In the genomic region with DNA sequence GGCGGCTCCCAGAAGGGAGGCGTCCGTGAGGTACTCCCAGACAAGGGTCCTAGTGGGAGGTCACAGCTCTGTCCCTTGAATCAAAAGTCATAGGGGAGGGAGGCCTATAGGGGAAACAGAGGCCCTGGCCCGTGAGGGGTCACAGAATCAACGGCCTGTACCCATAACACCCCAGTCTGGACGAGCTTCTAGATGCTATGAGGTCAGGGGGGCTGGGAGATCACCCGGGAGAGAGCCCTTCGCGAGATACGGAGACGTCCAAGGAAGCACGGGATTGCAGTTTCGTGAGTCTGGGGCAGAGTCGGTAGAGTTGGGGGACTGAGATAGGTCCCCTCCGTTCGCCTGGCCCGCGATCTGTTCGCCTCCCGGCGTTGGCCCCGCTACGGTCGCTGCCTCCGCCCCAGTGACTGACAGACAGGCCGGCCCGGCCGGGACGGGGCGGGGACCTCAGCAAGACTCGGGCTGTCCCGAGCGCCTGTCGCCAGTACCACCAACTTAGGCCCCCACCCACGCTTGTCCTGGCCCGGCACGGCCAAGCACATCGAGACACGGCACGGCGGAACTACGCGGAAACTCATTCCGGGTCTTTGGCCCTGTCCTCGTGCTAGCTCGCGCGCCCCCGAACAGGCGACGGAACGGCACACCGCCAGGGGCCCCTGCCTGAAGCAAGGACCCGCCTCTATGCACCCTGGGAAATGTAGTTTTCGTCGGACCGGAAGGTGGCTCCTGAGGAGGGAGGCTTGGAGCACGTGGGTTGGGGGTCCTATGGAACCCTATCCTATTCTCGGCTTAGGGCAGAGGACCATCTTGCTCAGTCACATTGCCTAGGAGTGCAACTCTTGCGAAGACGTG, we compare ENCODE assay signal across 8 mouse cellular contexts. TPM values are rescaled to one million over a fixed set of nuclear protein-coding genes. Genes with fewer than 3 reads are reported as not detected.
DNase-seq lines count a peak whose midpoint lies in the region; ATAC-seq and TF ChIP-seq lines count a peak whose summit lies in the region.

A gene (minus strand): TSS at position 409 of the 852 bp plus-strand sequence.

- peaks cover 20% of the 10 kb centered on the region for H3K36me3 ChIP-seq in C2C12 (ENCODE audit: control insufficient read depth, insufficient read depth)
- H3K36me3 ChIP-seq in erythroblast, embryonic 14.5 days (ENCODE audit: control insufficient read depth) = peaks cover 34% of the 10 kb centered on the region
- peaks cover 25% of the 10 kb centered on the region for H3K36me3 ChIP-seq in heart, embryonic 12.5 days
- peaks cover 8% of the 10 kb centered on the region; the same call in 1 of the 2 replicates for H3K36me3 ChIP-seq in kidney, postnatal 0 days (ENCODE audit: insufficient read depth, low read length)
- H3K36me3 ChIP-seq in liver, embryonic 11.5 days (ENCODE audit: control insufficient read depth, insufficient read depth, low read length) = peaks cover 13% of the 10 kb centered on the region; the same call in 1 of the 2 replicates
- peaks cover 18% of the 10 kb centered on the region; the same call in 1 of the 2 replicates for H3K36me3 ChIP-seq in stomach, embryonic 14.5 days (ENCODE audit: control insufficient read depth, insufficient read depth, low read length)

- H3ac ChIP-seq in C2C12 (ENCODE audit: control insufficient read depth, insufficient read length, low read depth) = peak within 1 kb of the TSS; percentile 73

- H3K27ac ChIP-seq in heart, embryonic 12.5 days (ENCODE audit: poor library complexity, severe bottlenecking) = peak within 1 kb of the TSS; percentile 72
- peak within 1 kb of the TSS; percentile 88 for H3K27ac ChIP-seq in kidney, postnatal 0 days
- H3K27ac ChIP-seq in liver, embryonic 11.5 days (ENCODE audit: low read depth, low read length) = peak within 1 kb of the TSS; percentile 64
- peak within 1 kb of the TSS; percentile 83 for H3K27ac ChIP-seq in stomach, embryonic 14.5 days (ENCODE audit: low read length)

- WGBS in heart, embryonic 12.5 days = under 1% methylated on average over 61 of the region's 61 CpGs
- under 1% methylated on average over 54 of the region's 61 CpGs for WGBS in kidney, postnatal 0 days
- WGBS in liver, embryonic 11.5 days = under 1% methylated on average over 61 of the region's 61 CpGs
- WGBS in stomach, embryonic 14.5 days = under 1% methylated on average over 61 of the region's 61 CpGs

- peak within 1 kb of the TSS; percentile 77 for H3K9ac ChIP-seq in heart, embryonic 12.5 days
- H3K9ac ChIP-seq in kidney, postnatal 0 days (ENCODE audit: low read depth, low read length) = peak within 1 kb of the TSS; percentile 88
- peak within 1 kb of the TSS; percentile 81 for H3K9ac ChIP-seq in liver, embryonic 11.5 days (ENCODE audit: low read depth, low read length)
- H3K9ac ChIP-seq in stomach, embryonic 14.5 days (replicated peaks; ENCODE audit: low read depth, low read length) = peak within 1 kb of the TSS; percentile 72

- no peaks in the 10 kb centered on the region for H3K9me3 ChIP-seq in erythroblast, embryonic 14.5 days (ENCODE audit: control insufficient read depth, low read length)
- H3K9me3 ChIP-seq in heart, embryonic 12.5 days (replicated peaks) = no peaks in the 10 kb centered on the region
- no peaks in the 10 kb centered on the region for H3K9me3 ChIP-seq in kidney, postnatal 0 days (replicated peaks; ENCODE audit: low read length)
- H3K9me3 ChIP-seq in liver, embryonic 11.5 days (ENCODE audit: control insufficient read depth, low read length) = no peaks in the 10 kb centered on the region
- H3K9me3 ChIP-seq in stomach, embryonic 14.5 days (ENCODE audit: control insufficient read depth, low read depth, low read length) = no peaks in the 10 kb centered on the region

- H3K27me3 ChIP-seq in C2C12 (ENCODE audit: control insufficient read depth, insufficient read depth, insufficient read length) = no peaks in the 10 kb centered on the region
- H3K27me3 ChIP-seq in erythroblast, embryonic 14.5 days (ENCODE audit: control insufficient read depth) = no peaks in the 10 kb centered on the region
- no peaks in the 10 kb centered on the region for H3K27me3 ChIP-seq in heart, embryonic 12.5 days (replicated peaks)
- no peaks in the 10 kb centered on the region for H3K27me3 ChIP-seq in kidney, postnatal 0 days (ENCODE audit: insufficient read depth, low read length)
- no peaks in the 10 kb centered on the region for H3K27me3 ChIP-seq in liver, embryonic 11.5 days (replicated peaks; ENCODE audit: control insufficient read depth, insufficient read depth, low read length)
- H3K27me3 ChIP-seq in stomach, embryonic 14.5 days (ENCODE audit: control insufficient read depth, insufficient read depth, low read length) = no peaks in the 10 kb centered on the region

- no peak for TF ChIP-seq CTCF in C2C12 (IDR thresholded peaks at IDR 0.05; ENCODE audit: control insufficient read depth, insufficient read depth, insufficient read length)
- TF ChIP-seq CTCF in brain, embryonic 14.5 days (IDR thresholded peaks at IDR 0.05; ENCODE audit: borderline replicate concordance, extremely low read depth, insufficient read depth, insufficient read length) = no peak
- peak; percentile 40 for TF ChIP-seq CTCF in kidney, postnatal 0 days (IDR thresholded peaks at IDR 0.05; ENCODE audit: low read depth)

- H3K4me2 ChIP-seq in heart, embryonic 12.5 days = peak within 1 kb of the TSS; percentile 98
- H3K4me2 ChIP-seq in kidney, postnatal 0 days (ENCODE audit: low read length) = peak within 1 kb of the TSS; percentile 100
- H3K4me2 ChIP-seq in liver, embryonic 11.5 days = peak within 1 kb of the TSS; percentile 99
- H3K4me2 ChIP-seq in stomach, embryonic 14.5 days (replicated peaks; ENCODE audit: low read depth, low read length) = peak within 1 kb of the TSS; percentile 96

- peak within 1 kb of the TSS; percentile 83 for H3K4me3 ChIP-seq in C2C12 (ENCODE audit: insufficient read depth, poor library complexity, severe bottlenecking)
- H3K4me3 ChIP-seq in erythroblast, embryonic 14.5 days (replicated peaks) = peak within 1 kb of the TSS; percentile 75
- H3K4me3 ChIP-seq in heart, embryonic 12.5 days = peak within 1 kb of the TSS; percentile 73
- H3K4me3 ChIP-seq in kidney, postnatal 0 days (replicated peaks; ENCODE audit: low read depth, low read length) = peak within 1 kb of the TSS; percentile 78
- peak within 1 kb of the TSS; percentile 86 for H3K4me3 ChIP-seq in liver, embryonic 11.5 days (ENCODE audit: low read depth, low read length)
- peak within 1 kb of the TSS; percentile 76 for H3K4me3 ChIP-seq in stomach, embryonic 14.5 days (ENCODE audit: low read depth, low read length)

- peak; percentile 93 for ATAC-seq in heart, embryonic 12.5 days (ENCODE audit: insufficient number of reproducible peaks, low FRiP score)
- ATAC-seq in kidney, postnatal 0 days (replicated peaks; ENCODE audit: low FRiP score, low read depth) = peak; percentile 93
- ATAC-seq in liver, embryonic 11.5 days (replicated peaks; ENCODE audit: low FRiP score) = peak; percentile 90
- ATAC-seq in stomach, embryonic 14.5 days (ENCODE audit: insufficient number of reproducible peaks, insufficient read depth, low FRiP score, low read depth) = peak; percentile 90

- H3K79me3 ChIP-seq in C2C12 (ENCODE audit: low read depth) = peaks cover 39% of the 10 kb centered on the region

- peak; percentile 67 for TF ChIP-seq POLR2A in brain, embryonic 14.5 days (IDR thresholded peaks at IDR 0.05; ENCODE audit: borderline replicate concordance, extremely low read depth, insufficient read depth, insufficient read length, poor library complexity, severe bottlenecking)

- peak; percentile 98 for DNase-seq in brain, embryonic 14.5 days (ENCODE audit: low read depth)
- DNase-seq in kidney, postnatal 0 days (ENCODE audit: low spot score) = peak; percentile 95
- peak; percentile 99 for DNase-seq in liver, embryonic 11.5 days (ENCODE audit: low spot score)
- DNase-seq in naive thymus-derived CD4-positive, alpha-beta T cell, adult 2 months (ENCODE audit: low read depth) = peak; percentile 95

- peaks cover 66% of the 10 kb centered on the region for H3K4me1 ChIP-seq in erythroblast, embryonic 14.5 days (ENCODE audit: control insufficient read depth)
- peaks cover 48% of the 10 kb centered on the region for H3K4me1 ChIP-seq in heart, embryonic 12.5 days (replicated peaks)
- H3K4me1 ChIP-seq in kidney, postnatal 0 days (replicated peaks; ENCODE audit: insufficient read depth, low read length) = peaks cover 16% of the 10 kb centered on the region
- H3K4me1 ChIP-seq in liver, embryonic 11.5 days (replicated peaks; ENCODE audit: control insufficient read depth, insufficient read depth, low read length) = peaks cover 32% of the 10 kb centered on the region
- peaks cover 15% of the 10 kb centered on the region for H3K4me1 ChIP-seq in stomach, embryonic 14.5 days (ENCODE audit: control insufficient read depth, insufficient read depth, low read length)

- H3K79me2 ChIP-seq in C2C12 (ENCODE audit: control insufficient read depth, insufficient read depth) = peaks cover 49% of the 10 kb centered on the region

TF ChIP-seq in C2C12, 6 proteins besides CTCF, POLR2A, EP300 and RAD21:
- TF ChIP-seq MAX (IDR thresholded peaks at IDR 0.05) = peak; percentile 98
- no peak for TF ChIP-seq CEBPB (IDR thresholded peaks at IDR 0.05; ENCODE audit: low read depth)
- TF ChIP-seq MYOG (IDR thresholded peaks at IDR 0.05; ENCODE audit: control insufficient read depth, extremely low read depth, insufficient read length) = no peak
- TF ChIP-seq USF1 (IDR thresholded peaks at IDR 0.05; ENCODE audit: low read depth) = peak; percentile 79

RNA-seq across cellular contexts. Expression of the gene that starts here (rescaled TPM):
- 43.6 TPM for polyA plus RNA-seq in C2C12 (2012; fragmentation: generic; extraction: Trizol)
- polyA plus RNA-seq in brain, embryonic 14.5 days (2012; rRNA removed) = 116 and 126 TPM in 2 replicates
- 3.5 and 3.8 TPM in 2 replicates for polyA plus RNA-seq in erythroblast, embryonic 14.5 days (2012)
- polyA plus RNA-seq in heart, embryonic 12.5 days (2016; fragmentation: Nextera tagmentation; extraction: Ambion mirVana) = 43.0 and 44.7 TPM in 2 replicates
- 27.9 and 31.5 TPM in 2 replicates for polyA plus RNA-seq in kidney, postnatal 0 days (2015; fragmentation: Nextera tagmentation; extraction: Ambion mirVana)
- 42.7 and 44.2 TPM in 2 replicates for polyA plus RNA-seq in liver, embryonic 11.5 days (2014; fragmentation: Nextera tagmentation; extraction: Ambion mirVana)
- polyA plus RNA-seq in stomach, embryonic 14.5 days (2014; fragmentation: Nextera tagmentation; extraction: Ambion mirVana) = 37.3 and 39.8 TPM in 2 replicates

Comparison
In these comparisons a context has a peak if more than half of its experiments do, and no peak if none do; other contexts are left out.
1. Peak in every context shown above with its lines: DNase-seq, ATAC-seq, H3K4me3 ChIP-seq and H3K27ac ChIP-seq.